Mouse (Mus musculus) liver, embryonic 15.5 days (tissue): ENCODE results near the gene Ticam1. TPM values are rescaled to one million over a fixed set of nuclear protein-coding genes. Genes with fewer than 3 reads are reported as not detected.
A peak's percentile ranks its signal among the peaks of the same experiment; 100 is the strongest.

ENCODE experiments used
- ATAC-seq: fragments of 200-750 bp; cut with Nextera tagmentation; 2 replicates; pipeline ENCODE4 v1.8.0; 2017; ENCODE audit warnings: moderate number of reproducible peaks, mild to moderate bottlenecking, moderate library complexity; ENCODE audit not compliant: insufficient read depth
- H3K27ac ChIP-seq: fragments of 300-500 bp; sonication (generic); replicated peaks from 2 replicates; pipeline ENCODE4 v1.5.1; 2015; ENCODE audit warnings: mild to moderate bottlenecking, inconsistent platforms
- H3K27me3 ChIP-seq: fragments of 300-500 bp; sonication (generic); 2 replicates; pipeline ENCODE4 v1.6.1; 2015; ENCODE audit warnings: mild to moderate bottlenecking, inconsistent platforms
- H3K36me3 ChIP-seq: fragments of 300-500 bp; sonication (generic); replicated peaks from 2 replicates; pipeline ENCODE4 v1.6.1; 2015; ENCODE audit warnings: moderate library complexity, mild to moderate bottlenecking, inconsistent platforms
- H3K4me1 ChIP-seq: fragments of 300-500 bp; sonication (generic); replicated peaks from 2 replicates; pipeline ENCODE4 v1.6.1; 2015; ENCODE audit warnings: inconsistent platforms
- H3K4me2 ChIP-seq: fragments of 300-500 bp; sonication (generic); 2 replicates; pipeline ENCODE4 v1.6.1; 2015; ENCODE audit warnings: moderate library complexity, mild to moderate bottlenecking, inconsistent platforms
- H3K4me3 ChIP-seq: fragments of 300-500 bp; sonication (generic); replicated peaks from 2 replicates; pipeline ENCODE4 v1.5.1; 2015; ENCODE audit warnings: mild to moderate bottlenecking, inconsistent platforms
- H3K9ac ChIP-seq: fragments of 300-500 bp; sonication (generic); 2 replicates; pipeline ENCODE4 v1.6.1; 2015; ENCODE audit warnings: moderate library complexity, mild to moderate bottlenecking, inconsistent platforms
- H3K9me3 ChIP-seq: fragments of 300-500 bp; sonication (generic); replicated peaks from 2 replicates; pipeline ENCODE4 v1.6.1; 2016; ENCODE audit warnings: inconsistent platforms
- WGBS: fragments of 180-500 bp; shearing (Covaris S2); methylation state at CpG from one replicate; pipeline ENCODE4 v1.1.7; 2015; ENCODE audit warnings: mixed read lengths; ENCODE audit not compliant: insufficient replicate concordance; 5-methylcytosine and 5-hydroxymethylcytosine counted together
- polyA plus RNA-seq: library from polyadenylated mRNA; unstranded; fragments of >200 nt; fragmentation: Nextera tagmentation; extraction: Ambion mirVana; gene quantifications from 2 replicates; pipeline ENCODE4 v1.2.1, GENCODE M21; 2015

The Ticam1 gene
- polyA plus RNA-seq = 3.2 and 3.7 TPM in 2 replicates

DNA sequence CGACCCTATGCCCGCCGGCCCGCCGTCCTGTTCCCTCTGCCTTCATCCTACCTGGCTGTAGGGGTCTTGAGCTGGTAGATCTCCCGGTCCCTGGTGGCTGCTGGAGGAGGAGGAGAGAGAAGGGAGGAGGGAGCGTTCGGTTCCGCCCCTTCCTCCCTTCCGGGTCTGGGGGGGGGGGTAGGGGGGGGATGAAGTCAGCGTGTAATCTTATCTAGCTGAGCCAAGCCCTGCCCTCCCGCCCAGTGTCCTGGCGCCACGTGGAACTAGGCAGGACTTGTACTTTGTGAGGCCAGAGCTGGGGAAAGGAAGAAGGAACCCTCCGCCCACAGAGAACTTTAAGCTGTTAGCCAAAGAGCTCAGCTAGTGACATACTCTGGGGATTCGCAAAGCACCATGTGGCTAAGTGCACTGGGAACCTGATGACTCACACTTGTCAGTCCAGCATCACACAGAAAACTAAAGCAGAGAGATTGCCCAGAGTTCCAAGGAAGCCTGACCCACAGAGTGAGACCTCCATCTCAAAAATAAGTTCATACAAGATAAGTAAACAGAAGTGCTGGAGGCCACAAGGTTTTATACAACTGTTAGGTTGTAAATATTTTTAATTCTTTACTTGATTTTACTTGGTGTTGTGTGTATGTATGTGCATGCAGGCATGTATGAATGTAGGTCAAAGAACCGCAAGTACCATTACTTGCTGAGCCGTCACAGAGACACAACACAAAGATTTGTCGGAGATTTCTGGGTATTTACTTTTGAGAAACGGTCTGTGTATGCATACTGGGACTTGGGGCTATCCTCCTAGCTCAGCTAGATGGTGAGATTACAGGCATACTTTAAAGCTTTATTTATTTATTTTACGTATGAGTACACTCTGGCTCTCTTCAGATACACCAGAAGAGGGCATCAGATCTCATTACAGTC is at the start of gene Ticam1:
Gene Ticam1, minus strand, starts transcription at position 144 of the 924 bp plus-strand sequence.
- 4% methylated on average over 20 of the region's 21 CpGs for WGBS
- Histone ChIP-seq H3K9me3 (no peaks in the 10 kb centered on the region), H3K4me1 (peaks cover 83% of the 10 kb centered on the region), H3K9ac (peak within 1 kb of the TSS; percentile 83), H3K4me3 (peak within 1 kb of the TSS; percentile 72), H3K27ac (peak within 1 kb of the TSS; percentile 87), H3K27me3 (no peaks in the 10 kb centered on the region), H3K4me2 (peak within 1 kb of the TSS; percentile 83), H3K36me3 (peaks cover 52% of the 10 kb centered on the region)
- peak; percentile 89 for ATAC-seq

GRCm38 (mm10) chr17:56325450-56326152 is 49.0 kb upstream of the Ticam1 start, which contains the start of gene Kdm4b:
Gene Kdm4b, plus strand, starts transcription at chr17:56326062.
- Histone ChIP-seq H3K4me2 (peak within 1 kb of the TSS; percentile 99), H3K27ac (peak within 1 kb of the TSS; percentile 95), H3K4me1 (peaks cover 63% of the 10 kb centered on the region), H3K27me3 (no peaks in the 10 kb centered on the region), H3K9ac (peak within 1 kb of the TSS; percentile 92), H3K4me3 (peak within 1 kb of the TSS; percentile 81), H3K9me3 (no peaks in the 10 kb centered on the region), H3K36me3 (peaks cover 38% of the 10 kb centered on the region)
- ATAC-seq = peak; percentile 98
- WGBS = under 1% methylated on average over 57 of the region's 57 CpGs

DNA sequence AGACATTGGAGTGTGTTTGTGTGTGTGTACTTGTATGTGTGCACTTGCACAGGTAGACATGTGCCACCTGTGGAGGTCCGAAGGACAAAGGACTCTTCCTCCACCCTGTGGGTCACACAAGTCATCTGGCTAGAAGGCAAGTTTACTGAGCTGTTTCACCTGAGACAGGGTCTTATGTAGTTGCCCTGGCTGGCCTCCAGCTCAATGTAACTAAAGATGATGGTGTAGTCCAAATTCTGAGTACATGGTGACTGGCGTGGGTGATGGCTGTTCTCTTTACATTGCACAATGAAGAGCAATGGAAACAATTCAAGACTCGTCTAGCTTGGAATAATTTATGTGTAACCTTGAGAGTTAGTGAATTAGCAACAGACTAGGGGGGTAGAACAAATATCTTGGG is 47.8 kb upstream of the Ticam1 start:
- no peak for ATAC-seq
- Histone ChIP-seq H3K4me1 (peaks cover 53% of the 10 kb centered on the region), H3K27ac (no peak overlapping the region), H3K27me3 (no peaks in the 10 kb centered on the region), H3K4me3 (no peak overlapping the region), H3K9ac (no peak overlapping the region), H3K4me2 (peak overlapping the region; percentile 80), H3K36me3 (peaks cover 50% of the 10 kb centered on the region), H3K9me3 (no peaks in the 10 kb centered on the region)
- 63% methylated on average over 3 of the region's 3 CpGs for WGBS

DNA sequence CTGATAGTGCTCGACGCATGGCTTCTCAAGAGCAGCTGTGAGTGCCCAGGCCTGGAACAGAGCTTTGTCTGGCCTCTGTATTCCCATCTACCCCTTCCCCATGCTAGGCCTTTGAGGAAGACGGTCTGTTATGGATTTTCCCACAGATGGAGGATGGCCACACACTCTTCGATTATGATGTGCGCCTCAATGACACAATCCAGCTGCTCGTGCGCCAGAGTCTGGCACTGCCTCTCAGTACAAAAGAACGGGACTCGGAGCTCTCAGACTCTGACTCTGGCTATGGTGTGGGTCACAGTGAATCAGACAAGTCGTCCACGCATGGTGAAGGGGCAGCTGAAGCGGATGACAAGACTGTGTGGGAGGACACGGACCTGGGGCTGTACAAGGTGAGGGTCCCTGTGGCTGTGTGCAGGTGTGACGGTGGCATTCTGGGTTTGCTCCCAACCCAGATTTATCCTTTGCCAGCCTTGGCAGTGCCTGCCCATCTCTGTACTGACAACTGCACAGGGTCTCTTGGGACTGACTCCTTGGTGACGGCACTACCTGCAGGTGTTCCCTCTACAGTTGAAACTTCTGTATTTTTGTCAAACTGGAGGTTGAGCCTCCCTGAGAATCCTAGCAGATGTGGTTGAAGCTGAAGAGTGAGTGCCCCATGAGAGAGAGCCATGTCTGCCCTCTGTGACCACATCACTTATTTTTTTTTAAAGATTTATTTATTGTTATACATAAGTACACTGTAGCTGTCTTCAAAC is 32.8 kb upstream of the Ticam1 start:
- no peak overlapping the region for H3K4me2 ChIP-seq
- H3K36me3 ChIP-seq = peaks cover 96% of the 10 kb centered on the region
- whole genome bisulfite sequencing = 86% methylated on average over 15 of the region's 15 CpGs
- no peak for ATAC-seq
- H3K27me3 ChIP-seq = no peaks in the 10 kb centered on the region
- peaks cover 40% of the 10 kb centered on the region for H3K4me1 ChIP-seq
- H3K9ac ChIP-seq = no peak overlapping the region
- no peak overlapping the region for H3K4me3 ChIP-seq
- no peak overlapping the region for H3K27ac ChIP-seq
- H3K9me3 ChIP-seq = no peaks in the 10 kb centered on the region

GRCm38 (mm10) chr17:56308088-56308487 is 31.5 kb upstream of the Ticam1 start:
- 81% methylated on average over 6 of the region's 6 CpGs for WGBS
- peaks cover 83% of the 10 kb centered on the region for H3K36me3 ChIP-seq
- no peak overlapping the region for H3K27ac ChIP-seq
- H3K4me3 ChIP-seq = no peak overlapping the region
- ATAC-seq = no peak
- no peaks in the 10 kb centered on the region for H3K9me3 ChIP-seq
- H3K27me3 ChIP-seq = no peaks in the 10 kb centered on the region
- H3K4me2 ChIP-seq = no peak overlapping the region
- no peak overlapping the region for H3K9ac ChIP-seq
- peaks cover 47% of the 10 kb centered on the region for H3K4me1 ChIP-seq

DNA sequence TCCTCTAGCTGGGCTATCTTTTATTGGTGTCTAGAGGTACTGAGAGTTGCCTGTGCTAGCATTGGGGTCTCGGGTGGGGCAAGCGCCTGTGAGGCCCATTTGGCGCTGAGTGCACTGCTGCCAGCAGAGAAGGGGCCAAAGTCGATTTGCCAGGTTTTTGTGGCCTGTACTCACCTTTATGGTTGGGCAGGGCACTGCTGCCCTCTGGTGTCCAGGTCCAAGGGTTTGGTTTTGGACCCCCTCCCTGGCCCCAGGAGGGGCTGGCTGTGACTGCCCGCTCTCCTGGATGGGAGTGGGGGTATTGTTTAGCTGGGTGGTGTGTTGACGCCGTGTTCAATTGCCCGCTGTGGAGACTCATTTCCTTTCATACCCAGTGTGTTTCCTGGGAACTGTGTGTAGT is 29.2 kb upstream of the Ticam1 start:
- WGBS = 74% methylated on average over 8 of the region's 8 CpGs
- no peak for ATAC-seq
- H3K27ac ChIP-seq = peak overlapping the region; percentile 22; the same call in 1 of the 2 replicates
- H3K4me3 ChIP-seq = peak overlapping the region; percentile 83
- H3K9ac ChIP-seq = peak overlapping the region; percentile 70; the same call in 1 of the 2 replicates
- H3K36me3 ChIP-seq = peaks cover 61% of the 10 kb centered on the region
- no peaks in the 10 kb centered on the region for H3K27me3 ChIP-seq
- no peaks in the 10 kb centered on the region for H3K9me3 ChIP-seq
- H3K4me1 ChIP-seq = peaks cover 62% of the 10 kb centered on the region
- H3K4me2 ChIP-seq = peak overlapping the region; percentile 99

- H3K9ac ChIP-seq = peak overlapping the region; percentile 70
- H3K4me1 ChIP-seq = peaks cover 62% of the 10 kb centered on the region
- peak overlapping the region; percentile 83 for H3K4me3 ChIP-seq
- peak overlapping the region; percentile 99 for H3K4me2 ChIP-seq
- peaks cover 54% of the 10 kb centered on the region for H3K36me3 ChIP-seq
- no peaks in the 10 kb centered on the region for H3K27me3 ChIP-seq
- no peak for ATAC-seq
- WGBS = 31% methylated on average over 9 of the region's 9 CpGs
- H3K27ac ChIP-seq = peak overlapping the region; percentile 95
- H3K9me3 ChIP-seq = no peaks in the 10 kb centered on the region
Measured at GRCm38 (mm10) chr17:56305156-56305555, 28.6 kb upstream of the Ticam1 start.

DNA sequence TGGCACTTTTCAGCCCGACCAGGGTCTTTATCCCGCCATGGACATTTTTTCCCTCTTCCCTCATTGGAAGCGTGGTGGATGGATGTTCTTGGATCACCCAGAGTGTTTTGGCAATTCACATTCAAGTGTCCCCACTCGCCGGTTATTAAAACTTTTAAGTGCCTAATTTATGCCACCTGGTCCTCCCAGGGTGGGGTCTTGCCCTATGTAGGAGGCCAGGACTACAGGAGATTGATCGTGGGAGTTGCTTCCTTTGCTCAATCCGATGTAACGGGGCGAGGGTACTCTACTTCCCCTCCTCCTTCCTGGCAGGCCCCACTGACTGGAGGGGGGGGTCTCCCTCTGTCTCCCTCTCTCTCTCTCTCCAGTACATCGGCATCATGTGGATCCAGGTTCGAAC is 28.1 kb upstream of the Ticam1 start:
- ATAC-seq = no peak
- H3K9me3 ChIP-seq = no peaks in the 10 kb centered on the region
- no peaks in the 10 kb centered on the region for H3K27me3 ChIP-seq
- peak overlapping the region; percentile 83 for H3K4me3 ChIP-seq
- 12% methylated on average over 11 of the region's 11 CpGs for WGBS
- peaks cover 62% of the 10 kb centered on the region for H3K4me1 ChIP-seq
- peaks cover 50% of the 10 kb centered on the region for H3K36me3 ChIP-seq
- H3K9ac ChIP-seq = peak overlapping the region; percentile 70
- H3K4me2 ChIP-seq = peak overlapping the region; percentile 99
- H3K27ac ChIP-seq = peak overlapping the region; percentile 95

GRCm38 (mm10) chr17:56303847-56304586 is 27.4 kb upstream of the Ticam1 start:
- peak overlapping the region; percentile 95 for H3K27ac ChIP-seq
- peak overlapping the region; percentile 99 for H3K4me2 ChIP-seq
- peak overlapping the region; percentile 83 for H3K4me3 ChIP-seq
- ATAC-seq = peak; percentile 86
- peaks cover 62% of the 10 kb centered on the region for H3K4me1 ChIP-seq
- H3K9me3 ChIP-seq = no peaks in the 10 kb centered on the region
- WGBS = under 1% methylated on average over 68 of the region's 68 CpGs
- peak overlapping the region; percentile 81 for H3K9ac ChIP-seq
- no peaks in the 10 kb centered on the region for H3K27me3 ChIP-seq
- peaks cover 43% of the 10 kb centered on the region for H3K36me3 ChIP-seq

- H3K9me3 ChIP-seq = no peaks in the 10 kb centered on the region
- no peaks in the 10 kb centered on the region for H3K27me3 ChIP-seq
- peaks cover 60% of the 10 kb centered on the region for H3K4me1 ChIP-seq
- peak within 1 kb of the TSS; percentile 81 for H3K9ac ChIP-seq
- peak within 1 kb of the TSS; percentile 99 for H3K4me2 ChIP-seq
- peak within 1 kb of the TSS; percentile 95 for H3K27ac ChIP-seq
- peaks cover 36% of the 10 kb centered on the region for H3K36me3 ChIP-seq
- peak within 1 kb of the TSS; percentile 83 for H3K4me3 ChIP-seq
- under 1% methylated on average over 43 of the region's 43 CpGs for WGBS
- peak; percentile 80 for ATAC-seq
Measured at GRCm38 (mm10) chr17:56303160-56303846, 26.7 kb upstream of the Ticam1 start, which contains the start of gene Uhrf1. Gene Uhrf1, plus strand, starts transcription at chr17:56303321.
